Mouse (Mus musculus) megakaryocyte, adult 5-6 weeks (primary cell): ENCODE measurements around the gene Itpk1. TPM values are rescaled to one million over a fixed set of nuclear protein-coding genes. Genes with fewer than 3 reads are reported as not detected.
A peak's percentile ranks its signal among the peaks of the same experiment; 100 is the strongest.

Experiments
- ATAC-seq: 2 replicates; pipeline ENCODE4 v1.8.0; 2016; ENCODE audit warnings: mild to moderate bottlenecking, inconsistent platforms; ENCODE audit not compliant: poor library complexity, severe bottlenecking
- total RNA-seq, 2 experiments: library from RNA; stranded (forward) in 1 of 2; stranded (reverse) in 1 of 2; fragments of 153-499, 151-499 nt in 1 of 2; fragments of 221-1000, 200-1000 nt in 1 of 2; gene quantifications; 2 replicates each; pipeline versions ENCODE4 v1.2.3 to v1.2.4; 2015 to 2017

Itpk1 gene
- total RNA-seq, 2 experiments from 2014 or later: 10.7 to 14.0 TPM

DNA sequence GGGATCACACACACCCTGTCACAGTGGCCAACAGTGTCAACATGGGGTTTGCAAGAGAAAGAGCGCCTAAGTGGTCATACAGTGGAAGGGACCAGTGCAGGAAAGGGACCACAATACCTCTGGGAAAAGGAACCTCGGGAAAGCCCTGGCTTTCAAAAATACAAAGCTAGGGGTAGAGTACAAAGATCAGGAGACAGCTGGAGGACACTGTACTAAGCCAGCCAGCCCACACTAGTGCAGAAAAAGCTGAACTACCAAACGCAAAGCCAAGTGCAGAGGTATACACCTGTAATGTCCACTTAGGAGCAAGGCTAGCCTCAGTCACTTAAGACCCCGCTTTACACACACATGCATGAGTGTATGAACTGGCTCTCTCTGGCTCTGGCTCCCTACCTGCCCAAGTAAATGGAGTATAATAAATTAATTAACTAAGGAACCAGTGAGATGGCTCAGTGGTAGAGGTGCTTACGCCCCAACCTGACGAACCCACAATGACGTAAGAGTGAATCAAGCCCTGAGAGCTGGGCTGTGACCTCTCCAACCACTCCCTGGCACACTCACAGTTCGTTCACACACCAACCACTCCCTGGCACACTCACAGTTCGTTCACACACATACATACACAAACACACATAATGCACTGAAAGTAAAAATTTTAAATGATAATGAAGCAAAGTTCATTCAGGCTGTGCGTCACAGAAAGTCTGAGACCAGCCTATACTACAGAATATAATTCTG, 39.1 kb downstream of the Itpk1 start:
- ATAC-seq: no peak

GRCm38 (mm10) chr12:102664052-102664448, 40.7 kb downstream of the Itpk1 start:
- no peak for ATAC-seq

- ATAC-seq: peak; percentile 94
Observed at GRCm38 (mm10) chr12:102663349-102664051, 41.2 kb downstream of the Itpk1 start.

GRCm38 (mm10) chr12:102661772-102662171, 43.0 kb downstream of the Itpk1 start:
- no peak for ATAC-seq

- no peak for ATAC-seq
Observed at GRCm38 (mm10) chr12:102660906-102661651, 43.7 kb downstream of the Itpk1 start.

GRCm38 (mm10) chr12:102653003-102653402, 51.7 kb downstream of the Itpk1 start:
- peak; percentile 12 for ATAC-seq

DNA sequence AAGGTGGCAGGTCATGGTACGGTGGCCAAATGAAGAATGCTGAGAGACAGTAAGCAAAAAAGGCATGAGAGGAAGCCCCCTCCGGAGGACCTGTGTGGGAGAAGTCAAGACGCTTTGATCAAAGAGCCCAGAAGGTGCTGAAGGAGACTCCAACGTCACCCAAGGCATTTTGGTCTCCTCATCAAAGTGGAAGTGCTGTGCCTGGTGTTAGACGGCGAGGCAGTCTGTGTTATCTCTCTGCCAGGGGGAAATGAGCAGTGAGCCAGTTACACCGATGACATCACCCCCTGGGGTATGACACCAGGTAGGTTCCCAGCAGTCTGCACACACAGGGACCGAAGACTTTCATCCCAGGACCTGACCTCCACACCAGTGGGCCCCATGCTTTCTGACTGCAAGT, 52.3 kb downstream of the Itpk1 start:
- ATAC-seq: peak; percentile 48

- ATAC-seq: peak; percentile 11
Observed at GRCm38 (mm10) chr12:102651871-102652270, 52.9 kb downstream of the Itpk1 start.

- no peak for ATAC-seq
Observed at GRCm38 (mm10) chr12:102651401-102651800, 53.3 kb downstream of the Itpk1 start.

- ATAC-seq: no peak
Observed at GRCm38 (mm10) chr12:102650649-102651048, 54.1 kb downstream of the Itpk1 start.

DNA sequence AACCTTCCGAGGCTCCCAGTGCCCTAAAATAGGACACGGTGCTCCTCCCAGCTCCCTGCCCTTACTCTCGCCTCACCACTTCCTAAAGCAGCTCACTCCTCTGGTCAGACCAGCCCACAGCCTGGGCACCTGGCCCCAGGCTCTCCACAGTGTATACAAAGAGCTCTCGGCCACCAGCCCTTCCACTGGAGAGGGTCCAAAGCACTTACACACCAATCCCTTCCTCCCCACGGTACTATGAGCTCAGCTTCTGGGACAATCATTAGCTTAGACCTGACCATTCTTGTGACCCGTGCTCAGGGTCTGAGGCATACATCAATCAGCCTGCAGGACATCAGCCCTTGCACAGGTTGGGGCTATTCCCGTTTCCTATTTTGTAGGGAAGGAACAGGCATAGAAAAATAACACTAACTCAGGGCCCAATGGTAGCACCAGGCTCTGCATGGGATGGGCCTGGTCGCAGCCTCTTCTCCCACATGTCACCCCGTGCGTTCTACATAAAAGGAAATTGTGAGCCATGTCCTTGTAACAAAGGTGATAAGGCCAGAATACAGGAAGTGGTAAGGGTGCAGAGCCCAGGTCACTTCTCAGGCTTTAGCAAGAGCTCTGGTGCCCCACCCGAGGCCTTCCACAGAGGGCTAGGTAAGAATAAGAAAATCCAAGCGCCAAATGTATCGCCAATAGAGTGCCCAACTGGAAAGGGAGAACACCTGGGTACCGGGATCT, 56.7 kb downstream of the Itpk1 start:
- ATAC-seq: peak; percentile 34

DNA sequence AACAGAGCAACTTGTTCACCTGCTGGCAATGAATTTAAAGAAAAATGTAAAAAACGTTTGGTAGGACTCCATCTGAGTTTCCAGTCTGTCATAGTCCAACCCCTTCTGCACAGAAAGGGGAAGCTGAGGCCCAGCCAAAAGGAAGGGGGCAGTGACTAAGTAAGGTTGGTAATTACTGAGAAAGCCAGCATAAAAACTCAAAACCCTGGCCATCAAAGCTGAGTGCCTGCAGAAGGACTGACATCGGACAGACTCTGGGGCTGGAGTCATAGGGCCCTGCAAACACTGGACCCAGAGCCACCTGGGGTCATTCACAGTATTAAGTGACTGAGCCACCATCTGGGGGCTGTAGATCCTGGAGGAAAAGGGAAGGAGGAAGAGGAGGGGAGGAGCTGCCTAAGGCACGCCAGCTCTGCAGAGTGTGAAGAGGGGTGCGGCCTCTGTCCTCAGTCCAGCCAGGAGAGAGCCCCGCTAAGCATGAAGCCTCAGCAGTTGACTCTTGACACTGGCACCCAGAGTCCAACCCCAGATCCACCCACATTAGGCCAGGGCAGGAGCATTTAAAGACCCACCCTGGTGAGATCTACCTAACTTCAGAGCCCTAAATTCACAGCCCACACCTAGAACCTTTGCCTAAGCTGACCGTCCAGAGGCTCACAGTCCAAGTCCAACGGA, 58.0 kb downstream of the Itpk1 start:
- ATAC-seq: peak; percentile 66

- peak; percentile 55 for ATAC-seq
Observed at GRCm38 (mm10) chr12:102645911-102646585, 58.7 kb downstream of the Itpk1 start.

- no peak for ATAC-seq
Observed at GRCm38 (mm10) chr12:102643316-102643715, 61.4 kb downstream of the Itpk1 start.

DNA sequence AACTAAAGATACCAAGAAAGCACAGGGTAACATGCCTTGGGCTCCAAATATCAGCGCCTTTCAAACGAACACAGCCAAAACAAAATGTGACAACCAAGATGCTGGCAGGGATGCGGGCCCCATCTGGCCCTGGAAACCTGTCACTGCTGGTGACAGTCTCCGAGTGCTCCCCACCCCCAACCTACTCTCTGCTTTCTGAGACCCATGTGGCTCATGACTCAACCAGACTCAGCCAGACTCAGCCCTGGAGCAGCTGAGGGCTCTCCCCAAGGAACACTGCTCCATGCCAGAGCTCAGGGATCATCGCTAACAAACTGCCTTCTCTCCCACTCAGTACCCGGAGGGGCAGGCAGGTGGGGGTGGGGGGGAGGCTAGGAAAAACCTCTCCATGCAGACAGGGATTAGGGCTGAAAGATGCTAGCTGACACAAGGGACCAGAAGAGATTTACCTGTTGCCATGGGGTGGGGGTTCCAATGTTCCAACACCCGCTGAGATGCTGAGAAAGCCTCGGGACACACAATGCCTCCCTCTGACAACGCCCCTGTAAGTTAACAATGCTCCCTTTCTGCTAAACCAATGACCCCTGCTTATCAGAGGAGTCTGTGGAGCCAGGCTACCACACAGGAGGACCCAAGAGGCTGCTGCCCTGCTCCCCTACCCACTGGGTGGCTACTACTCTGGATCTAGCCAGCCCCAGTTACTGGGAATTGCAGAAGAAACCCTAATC, 64.1 kb downstream of the Itpk1 start:
- no peak for ATAC-seq

- ATAC-seq: no peak
Observed at GRCm38 (mm10) chr12:102638878-102639277, 65.9 kb downstream of the Itpk1 start.

DNA sequence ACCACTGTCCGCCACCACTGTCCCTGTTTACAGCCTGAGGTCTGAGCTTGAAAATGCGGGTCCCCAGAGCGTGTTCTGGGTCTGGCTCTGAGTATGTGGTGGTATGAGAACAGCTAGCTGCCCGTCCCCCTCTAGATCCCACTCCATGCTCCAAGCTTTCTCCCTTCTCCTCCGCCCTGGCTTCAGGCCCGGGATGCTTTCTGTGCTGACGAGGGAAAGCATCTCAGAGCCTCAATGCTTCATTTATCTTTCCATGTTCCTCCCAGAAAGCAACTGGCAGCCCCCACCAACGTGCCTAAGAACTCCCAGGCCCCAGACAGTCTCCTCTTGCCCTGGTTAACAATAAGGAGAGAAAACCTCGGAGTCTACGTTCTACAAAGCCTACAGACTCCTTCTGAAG, 67.5 kb downstream of the Itpk1 start:
- ATAC-seq: no peak

DNA sequence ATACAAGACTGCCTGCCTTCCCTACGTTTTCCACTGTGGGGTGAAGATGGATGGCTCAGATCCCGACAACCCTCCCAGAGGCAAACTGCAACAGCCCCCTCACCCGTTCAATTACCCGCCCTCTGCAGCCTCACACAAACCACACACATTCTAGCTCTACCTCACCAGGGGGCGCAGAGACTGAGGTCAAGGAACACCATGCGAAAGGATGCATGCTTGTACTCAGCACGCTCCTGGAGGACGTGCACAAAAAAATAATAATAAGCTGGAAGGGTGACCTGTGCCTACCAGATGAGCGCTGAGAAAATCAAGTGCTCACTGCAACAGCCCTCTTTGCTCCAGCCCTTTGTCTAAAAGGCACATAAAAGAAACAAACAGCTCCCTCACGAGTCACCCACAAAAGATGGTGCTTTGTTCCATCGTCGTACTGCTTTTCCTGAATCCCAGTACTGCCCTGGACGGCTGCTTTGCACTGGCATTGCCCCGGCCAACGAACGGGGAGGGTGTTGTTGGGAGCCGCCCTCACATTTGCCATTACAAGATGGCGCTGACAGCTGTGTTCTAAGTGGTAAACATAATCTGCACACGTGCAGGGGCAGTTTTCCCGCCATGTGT, 70.2 kb downstream of the Itpk1 start:
- ATAC-seq: no peak

DNA sequence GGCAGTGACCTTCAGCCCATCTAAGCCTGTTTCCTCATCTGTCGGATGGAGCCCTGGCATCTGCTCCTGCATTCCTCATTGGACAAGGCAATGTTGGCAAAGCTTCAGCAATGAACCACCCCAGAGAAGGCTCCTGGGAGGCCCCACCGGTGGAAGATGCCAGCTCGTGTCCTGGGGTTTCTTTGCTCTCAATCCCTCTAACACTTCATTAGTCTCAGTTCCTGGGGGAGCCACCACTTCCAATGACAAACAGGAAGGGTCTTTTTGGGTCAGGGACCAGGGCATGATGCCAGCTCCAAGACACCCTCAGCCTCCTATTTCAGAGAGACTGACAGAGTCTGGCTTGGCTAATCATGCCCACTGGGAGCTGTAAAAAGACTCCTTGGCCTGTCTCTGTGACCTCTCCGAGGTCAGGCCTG, 71.6 kb downstream of the Itpk1 start:
- ATAC-seq: no peak
